Mouse (Mus musculus) left cerebral cortex, postnatal 14 days (tissue): ENCODE data around the gene Edar. TPM values are rescaled to one million over a fixed set of nuclear protein-coding genes. Genes with fewer than 3 reads are reported as not detected.
A peak's percentile ranks its signal among the peaks of the same experiment; 100 is the strongest.

Source experiments
- DNase-seq, 2 experiments: peaks; one replicate each; pipeline ENCODE4 v3.0.0; 2021 to 2022; ENCODE audit warnings: low spot score in 2 of 2, mixed read lengths in 1 of 2
- intact Hi-C: fragments of 180-260 bp; cut with DNase I; formaldehyde crosslinking; loops from one replicate; pipeline ENCODE4 v1.15.1; 2025
- total RNA-seq, 2 experiments: library from RNA; stranded (reverse); gene quantifications; 2 replicates each; pipeline ENCODE4 v1.2.3; 2021

The Edar gene
- total RNA-seq, 2 experiments from 2014 or later: 0.44 to 0.48 TPM

DNA sequence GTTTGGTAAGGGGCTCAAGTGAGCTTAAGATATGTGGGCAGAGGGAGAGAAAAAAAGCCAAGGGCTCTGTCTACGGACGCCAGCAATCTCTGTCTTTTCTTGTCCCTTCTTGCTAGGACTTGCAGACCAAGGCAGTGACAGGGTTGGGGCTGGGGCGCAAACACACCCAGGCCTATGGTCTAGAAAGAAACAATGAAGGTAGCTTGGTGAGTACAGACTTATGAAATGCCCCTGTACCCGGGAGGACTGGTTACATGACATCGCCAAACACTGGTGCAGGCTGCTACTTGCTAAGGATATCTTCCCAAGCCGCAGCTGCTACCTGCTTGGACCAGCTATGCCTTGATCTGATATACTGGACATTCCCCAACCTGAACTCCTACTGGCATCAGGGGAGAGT lies 60.9 kb downstream of the Edar start:
- intact Hi-C loops: no loop called here
- no peak for DNase-seq

DNA sequence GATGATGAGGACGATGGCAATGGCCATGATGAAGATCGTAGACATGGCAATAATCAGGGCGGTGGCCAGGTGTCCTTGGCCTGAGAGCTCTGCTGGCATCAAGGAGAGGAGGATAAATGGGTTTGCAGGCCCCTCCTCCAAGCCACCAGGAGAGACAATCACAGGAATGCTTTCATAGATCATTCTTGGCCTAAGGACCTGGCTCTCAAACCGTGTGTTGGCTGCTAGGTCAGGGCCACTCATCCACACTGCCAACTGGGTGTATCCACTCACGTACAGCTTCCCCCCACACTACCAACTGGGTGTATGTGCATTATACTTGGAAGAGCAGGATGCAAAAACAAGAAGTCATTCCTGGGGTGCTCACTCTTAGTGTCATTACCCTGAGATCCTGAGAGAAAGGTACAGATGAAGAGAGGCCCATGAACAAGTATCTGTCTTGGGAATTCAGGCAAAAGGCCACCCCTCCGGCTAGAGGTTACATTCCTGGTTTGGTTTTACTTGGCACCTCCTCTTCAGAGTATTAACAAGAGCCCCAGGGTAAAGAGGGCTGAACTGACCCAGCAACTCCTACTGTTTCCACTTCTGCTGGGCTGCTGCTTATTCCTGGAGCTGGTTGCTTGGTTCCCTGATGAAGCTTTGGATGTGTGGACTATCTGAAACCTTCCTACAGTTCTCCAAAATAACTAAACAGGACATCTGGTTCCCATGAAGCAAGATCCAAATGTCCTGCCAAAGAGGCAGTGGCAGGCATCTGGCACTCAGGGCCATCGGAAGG lies 64.8 kb downstream of the Edar start:
- intact Hi-C loops: no loop called here
- peak in 1 of 2 experiments; percentile 61 for DNase-seq

DNA sequence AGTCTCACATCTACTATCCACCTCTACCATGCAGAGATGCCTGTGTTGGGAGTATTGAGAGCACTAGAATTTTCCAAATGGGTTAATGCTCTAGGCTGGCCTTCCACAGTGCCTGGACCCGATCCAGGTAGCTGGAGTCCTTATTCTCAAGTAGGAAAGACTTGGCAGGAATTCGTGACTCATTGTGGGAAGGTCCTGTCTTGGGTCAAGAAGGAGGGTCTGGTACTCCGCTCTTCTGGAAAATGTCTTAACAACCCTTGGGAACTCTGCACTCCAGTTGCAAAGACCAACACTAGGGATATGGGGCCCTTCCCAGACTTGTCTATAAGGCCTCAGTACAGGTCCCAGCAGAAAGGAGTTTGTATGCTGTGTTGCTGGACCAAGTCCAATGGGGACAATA lies 66.6 kb downstream of the Edar start:
- intact Hi-C loops: no loop called here
- DNase-seq: no peak

DNA sequence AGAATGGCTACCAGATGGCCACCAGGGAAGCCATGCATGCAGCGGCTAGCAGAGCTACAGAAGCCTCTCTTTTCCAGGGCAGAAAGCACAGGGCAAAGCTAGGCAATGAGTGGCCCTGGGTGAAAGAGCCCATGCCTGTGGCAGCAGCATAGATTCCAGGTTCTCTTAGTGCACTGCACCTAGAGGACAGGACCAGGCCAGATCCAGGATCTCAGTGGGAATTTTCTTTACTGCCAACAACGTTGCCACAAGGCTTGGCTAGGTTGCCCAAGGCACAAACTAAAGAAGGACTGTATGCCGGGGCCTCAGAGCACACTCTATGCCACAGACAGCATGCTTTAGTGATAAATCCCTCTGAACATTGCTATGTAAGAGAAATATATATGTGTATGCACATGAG lies 69.1 kb downstream of the Edar start:
- intact Hi-C loops: no loop called here
- DNase-seq: no peak

DNA sequence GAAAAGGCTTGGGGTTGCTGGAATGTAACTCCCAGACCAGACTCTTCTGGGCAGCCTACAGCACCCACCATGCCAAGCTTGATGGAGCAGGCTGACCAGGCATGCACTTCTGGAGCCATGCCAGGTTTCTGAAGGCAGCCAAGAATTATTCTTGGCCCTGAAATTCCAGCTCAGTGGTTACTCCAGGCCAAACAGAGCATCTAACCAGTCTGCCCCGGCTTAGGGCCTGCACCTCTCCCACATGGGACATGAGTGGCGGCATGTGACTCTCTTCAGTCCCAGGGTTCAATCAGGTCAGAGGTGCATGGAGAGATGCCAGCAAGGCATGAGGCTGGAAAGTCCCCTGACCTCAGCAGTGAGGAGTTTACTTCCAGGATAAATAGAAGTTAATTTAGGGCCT lies 70.7 kb downstream of the Edar start:
- peak; percentile 42 to 51 for DNase-seq
- intact Hi-C loops: no loop called here

DNA sequence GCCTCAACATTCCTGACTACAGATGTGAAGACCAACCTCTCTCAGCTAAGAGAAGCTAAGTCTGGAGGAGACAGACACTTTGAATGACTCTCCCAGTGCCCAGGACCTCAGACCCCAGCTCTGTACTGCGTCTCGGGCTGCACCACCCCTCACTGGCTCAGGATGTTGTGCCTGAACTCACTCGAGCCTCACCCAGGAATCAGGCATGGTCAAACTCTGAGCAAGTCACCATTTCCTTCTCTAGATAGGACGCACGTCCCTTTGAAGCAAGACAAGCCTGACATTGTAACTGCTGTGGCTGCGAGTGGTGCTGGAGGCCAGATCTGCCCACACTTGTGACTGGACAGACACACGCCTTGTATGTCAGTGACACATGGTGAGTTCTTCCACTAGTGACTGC lies 73.5 kb downstream of the Edar start:
- DNase-seq: no peak
- intact Hi-C loops: no loop called here

GRCm38 (mm10) chr10:58601431-58601901 lies 74.0 kb downstream of the Edar start:
- intact Hi-C loops: no loop called here
- DNase-seq: peak; percentile 35 to 56

GRCm38 (mm10) chr10:58600983-58601382 lies 74.5 kb downstream of the Edar start:
- intact Hi-C loops: no loop called here
- peak in 1 of 2 experiments; percentile 2 for DNase-seq

- DNase-seq: no peak
- intact Hi-C loops: no loop called here
Observed at GRCm38 (mm10) chr10:58600151-58600550, 75.3 kb downstream of the Edar start.

GRCm38 (mm10) chr10:58595821-58596220 lies 79.6 kb downstream of the Edar start:
- intact Hi-C loops: no loop called here
- DNase-seq: no peak

DNA sequence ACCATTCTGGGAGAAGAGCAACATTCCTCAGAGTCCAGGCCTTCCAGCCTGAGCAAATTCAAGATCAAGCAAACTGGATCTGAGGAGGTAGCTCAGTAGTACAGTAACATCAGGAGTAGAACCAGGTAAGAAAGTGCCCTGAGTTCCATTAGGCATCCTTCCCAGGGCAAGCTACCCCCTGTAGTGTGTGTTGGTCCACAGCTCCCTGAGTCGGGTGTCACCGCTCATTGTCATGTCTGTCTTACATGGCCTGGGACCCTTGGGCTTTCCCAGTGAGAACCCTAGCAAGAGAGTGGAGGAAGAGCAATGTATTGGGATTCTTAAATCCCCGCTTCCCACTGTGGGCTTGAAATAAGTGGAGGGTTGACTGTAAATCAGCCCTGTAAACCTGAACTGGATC lies 80.3 kb downstream of the Edar start:
- intact Hi-C loops: no loop called here
- DNase-seq: no peak

DNA sequence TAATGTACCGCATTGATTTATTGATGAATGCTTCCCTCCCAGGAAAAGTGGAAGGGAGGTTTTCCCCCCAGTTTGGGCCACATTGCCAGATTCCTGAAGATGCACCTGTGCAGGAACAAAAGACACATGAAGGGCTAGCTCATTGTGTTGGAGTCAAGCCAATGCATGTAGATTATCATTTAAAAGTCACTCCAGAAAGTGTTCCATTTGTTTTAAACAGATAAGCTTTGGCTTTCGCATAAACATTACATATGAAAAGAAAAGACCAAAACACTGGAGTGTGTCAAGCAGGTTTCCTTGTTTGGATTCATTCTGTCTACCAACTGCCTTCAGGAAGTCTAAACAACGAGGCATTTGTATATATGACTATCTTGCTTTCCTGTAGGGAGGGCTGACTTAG lies 81.0 kb downstream of the Edar start:
- DNase-seq: no peak
- intact Hi-C loops: no loop called here

DNA sequence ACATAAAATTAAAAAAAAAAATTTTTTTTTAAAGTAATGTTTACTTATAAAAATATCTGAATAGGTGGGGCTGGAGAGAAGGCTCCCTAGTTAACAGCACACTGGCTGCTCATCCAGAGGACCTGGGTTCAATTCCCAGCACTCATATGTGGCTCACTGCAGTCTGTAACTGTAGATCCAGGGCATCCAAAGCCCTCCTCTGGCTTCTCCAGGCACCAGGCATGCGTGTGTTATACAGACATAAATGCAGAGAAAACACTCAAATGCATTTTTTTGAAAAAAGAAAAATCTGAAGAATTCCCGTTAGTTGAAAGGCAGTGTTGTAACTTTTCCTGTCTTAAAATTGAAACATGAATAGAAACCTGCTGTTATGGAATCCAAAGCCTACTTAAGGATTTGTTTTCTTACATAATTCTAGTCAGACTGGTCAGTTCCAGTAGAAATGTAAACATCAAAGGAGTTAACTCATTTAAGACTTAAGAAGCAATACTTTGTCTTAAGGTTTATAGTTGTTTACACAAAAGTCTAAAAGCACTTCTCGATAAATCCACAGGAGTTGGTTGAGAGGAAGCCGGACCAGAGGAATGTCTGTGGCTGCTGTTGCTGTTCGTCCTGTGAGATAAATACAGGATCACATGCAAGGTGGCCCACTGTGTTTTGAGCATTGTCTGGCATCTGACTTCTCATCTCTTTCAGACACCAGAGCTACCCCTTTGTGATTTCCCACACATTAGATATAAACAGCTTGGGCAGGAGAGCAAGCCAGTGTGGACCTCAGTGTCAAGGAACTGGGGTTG lies 89.8 kb downstream of the Edar start:
- intact Hi-C loops: no loop called here
- no peak for DNase-seq

DNA sequence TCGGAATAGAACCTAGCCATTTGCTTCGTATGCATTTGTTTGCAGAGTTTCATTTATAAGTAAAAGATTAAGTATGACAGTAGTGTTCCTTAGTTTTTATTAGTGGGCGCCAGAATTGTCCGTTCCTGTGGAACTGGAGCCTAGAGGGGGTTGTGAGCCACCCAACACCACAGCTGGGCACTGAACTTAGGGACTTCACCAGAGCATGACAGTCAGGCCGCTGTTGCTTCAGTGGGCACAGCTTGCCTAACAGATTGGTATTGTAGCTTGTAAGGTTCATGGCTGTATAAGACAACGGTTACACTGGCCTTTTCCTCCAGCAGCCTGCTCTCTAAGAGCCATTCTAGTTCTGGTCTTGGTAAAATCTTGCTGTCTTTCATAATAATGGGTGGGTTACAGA lies 114.9 kb downstream of the Edar start:
- DNase-seq: no peak
- intact Hi-C loops: loop anchor here (5.0 kb wide), 1 partner anchor 242 kb away; no protein-coding TSS in a partner anchor

- DNase-seq: peak; percentile 52 to 59
- intact Hi-C loops: loop anchor here (5.0 kb wide), 2 partner anchors 112 to 242 kb away; no protein-coding TSS in a partner anchor
Observed at GRCm38 (mm10) chr10:58559901-58560300, 115.6 kb downstream of the Edar start.

DNA sequence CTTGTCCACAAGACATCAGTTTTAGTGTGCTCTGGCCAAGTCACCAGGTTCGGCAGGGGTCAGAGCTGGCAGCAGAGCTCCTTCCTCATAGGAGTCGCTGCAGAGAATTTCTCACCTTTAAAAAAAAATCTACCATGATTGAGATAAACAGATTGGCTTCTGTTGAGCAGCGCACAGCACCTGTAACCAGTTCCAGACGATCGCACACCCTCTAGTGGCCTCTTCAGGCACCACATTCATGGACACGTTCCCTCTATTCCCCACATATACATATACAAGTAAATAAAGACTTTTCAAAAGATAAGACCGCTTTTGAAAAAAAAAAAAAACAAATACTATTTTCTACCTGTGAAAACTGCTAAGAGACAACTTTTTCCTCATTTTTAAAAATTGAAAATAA lies 116.4 kb downstream of the Edar start:
- DNase-seq: peak; percentile 64 to 68
- intact Hi-C loops: loop anchor here (5.0 kb wide), 1 partner anchor 113 kb away; no protein-coding TSS in a partner anchor

GRCm38 (mm10) chr10:58554693-58555387 lies 120.6 kb downstream of the Edar start:
- DNase-seq: no peak

More at GRCm38 (mm10) chr10:58554693-58555387, 120.6 kb downstream of the Edar start:
- intact Hi-C loops: loop anchor here (5.0 kb wide), 1 partner anchor 117 kb away; no protein-coding TSS in a partner anchor
